Mouse (Mus musculus) midbrain, postnatal 0 days (tissue): ENCODE results near the gene Crx. TPM values are rescaled to one million over a fixed set of nuclear protein-coding genes. Genes with fewer than 3 reads are reported as not detected.
A peak's percentile ranks its signal among the peaks of the same experiment; 100 is the strongest.

Experiments used
- ATAC-seq: fragments of 200-750 bp; cut with Nextera tagmentation; 2 replicates; pipeline ENCODE4 v1.8.0; 2017; ENCODE audit warnings: moderate number of reproducible peaks, mild to moderate bottlenecking, moderate TSS enrichment, moderate library complexity; ENCODE audit not compliant: low FRiP score
- DNase-seq: peaks from one replicate; pipeline ENCODE4 v3.0.0-alpha.2; 2015; ENCODE audit warnings: low spot score
- H3K27ac ChIP-seq: fragments of 300-500 bp; sonication (generic); 2 replicates; pipeline ENCODE4 v1.5.1; 2014; ENCODE audit warnings: low read depth, mild to moderate bottlenecking, low read length, mixed read lengths
- H3K27me3 ChIP-seq: fragments of 300-500 bp; sonication (generic); 2 replicates; pipeline ENCODE4 v1.6.1; 2014; ENCODE audit warnings: low read length, control low read depth, mixed read lengths; ENCODE audit not compliant: insufficient read depth
- H3K36me3 ChIP-seq: fragments of 300-500 bp; sonication (generic); 2 replicates; pipeline ENCODE4 v1.6.1; 2014; ENCODE audit warnings: low read length, control low read depth, mixed read lengths; ENCODE audit not compliant: insufficient read depth
- H3K4me1 ChIP-seq: fragments of 300-500 bp; sonication (generic); 2 replicates; pipeline ENCODE4 v1.6.1; 2014; ENCODE audit warnings: mild to moderate bottlenecking, control low read depth, antibody characterized with exemption, low read length, mixed read lengths; ENCODE audit not compliant: insufficient read depth
- H3K4me2 ChIP-seq: fragments of 300-500 bp; sonication (generic); 2 replicates; pipeline ENCODE4 v1.6.1; 2014; ENCODE audit warnings: low read depth, mild to moderate bottlenecking, low read length, mixed read lengths; ENCODE audit not compliant: poor library complexity, severe bottlenecking
- H3K4me3 ChIP-seq: fragments of 300-500 bp; sonication (generic); 2 replicates; pipeline ENCODE4 v1.5.1; 2014; ENCODE audit warnings: low read depth, mild to moderate bottlenecking, low read length, moderate library complexity
- H3K9ac ChIP-seq: fragments of 300-500 bp; sonication (generic); replicated peaks from 2 replicates; pipeline ENCODE4 v1.6.1; 2014; ENCODE audit warnings: mild to moderate bottlenecking, low read length, moderate library complexity, mixed read lengths; ENCODE audit not compliant: poor library complexity, severe bottlenecking
- H3K9me3 ChIP-seq: fragments of 300-500 bp; sonication (generic); 2 replicates; pipeline ENCODE4 v1.6.1; 2016; ENCODE audit warnings: low read length, control low read depth
- CTCF ChIP-seq: IDR thresholded peaks from 2 replicates; pipeline ENCODE4 v1.5.1; 2016; ENCODE audit warnings: antibody characterized with exemption, mild to moderate bottlenecking
- WGBS: fragments of 180-500 bp; shearing (Covaris S2); extraction: QIAGEN DNeasy Blood & Tissue Kit; methylation state at CpG from one replicate; pipeline ENCODE4 v1.1.7; 2014; 5-methylcytosine and 5-hydroxymethylcytosine counted together
- polyA plus RNA-seq: library from polyadenylated mRNA; unstranded; fragments of >200 nt; fragmentation: Nextera tagmentation; extraction: Ambion mirVana; gene quantifications from 2 replicates; pipeline ENCODE4 v1.2.1, GENCODE M21; 2015
- total RNA-seq: library from RNA; depleted of rRNA; stranded (reverse); fragments of >200 nt; gene quantifications from 2 replicates; pipeline ENCODE4 v1.2.3, GENCODE M21; 2014; rRNA removed

The Crx gene
- total RNA-seq (0.24 TPM in 1 of 2 replicates, not detected in the other), polyA plus RNA-seq (0.22 TPM in 1 of 2 replicates, not detected in the other)

DNA sequence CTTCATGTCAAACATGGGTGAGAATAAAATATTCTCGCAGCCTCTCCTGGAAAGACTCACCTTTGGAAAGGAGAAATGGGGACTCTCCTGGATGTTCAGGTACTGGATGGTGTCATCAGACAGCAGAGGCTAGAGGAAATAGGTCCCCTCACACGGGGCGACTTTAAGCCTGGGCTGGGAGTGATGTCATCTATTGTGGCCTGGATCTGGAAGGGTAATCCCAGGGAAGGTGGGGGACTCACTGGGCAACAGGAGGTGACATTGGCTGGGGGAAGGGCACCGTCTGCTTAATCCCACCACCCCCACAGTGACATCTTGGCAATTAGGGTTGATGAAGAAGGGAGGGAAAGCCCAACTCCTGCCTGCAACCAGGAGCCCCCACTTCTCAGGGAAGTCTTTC, at the start of gene Crx:
TSS of gene Crx (minus strand) at position 213 of the 400 bp plus-strand sequence.
- whole genome bisulfite sequencing, result 32% methylated on average over 4 of the region's 4 CpGs
- H3K36me3 ChIP-seq, result no peaks in the 10 kb centered on the region
- H3K27ac ChIP-seq, result no peak within 1 kb of the TSS
- H3K4me3 ChIP-seq, result no peak within 1 kb of the TSS
- TF ChIP-seq CTCF, result no peak
- no peaks in the 10 kb centered on the region for H3K4me1 ChIP-seq
- H3K9me3 ChIP-seq, result no peaks in the 10 kb centered on the region
- no peaks in the 10 kb centered on the region for H3K27me3 ChIP-seq
- no peak for ATAC-seq
- no peak within 1 kb of the TSS for H3K4me2 ChIP-seq
- no peak for DNase-seq
- no peak within 1 kb of the TSS for H3K9ac ChIP-seq

DNA sequence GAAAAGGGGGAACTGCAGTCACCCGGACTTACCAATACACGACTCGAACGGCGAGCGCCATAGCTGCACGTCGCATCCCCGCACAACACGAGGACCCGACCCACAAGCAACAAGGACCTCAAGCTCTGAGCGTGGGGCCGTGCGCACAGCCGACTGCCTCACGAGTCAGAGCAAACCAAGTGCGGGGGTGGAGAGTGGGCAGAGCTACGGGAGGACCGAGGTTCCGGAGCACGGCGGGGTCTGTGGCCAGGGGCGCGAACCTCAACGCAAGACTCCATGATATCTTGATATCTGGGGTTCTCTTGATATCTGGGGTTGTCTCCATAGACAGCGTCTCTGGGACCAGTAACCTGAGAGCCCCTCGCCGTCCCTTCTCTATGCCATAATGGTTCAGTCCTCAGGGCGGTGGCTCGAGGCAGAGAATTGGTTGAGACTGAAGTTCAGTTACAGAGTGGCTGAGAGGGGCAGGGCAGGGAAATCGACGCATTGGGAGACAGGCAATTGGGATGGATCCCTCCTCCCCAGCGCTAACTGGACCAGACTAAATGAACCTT, 42.5 kb upstream of the Crx start, which contains the start of gene Selenow:
TSS of gene Selenow (minus strand) at position 183 of the 554 bp plus-strand sequence.
- Histone ChIP-seq H3K9me3 (no peaks in the 10 kb centered on the region), H3K27ac (peak within 1 kb of the TSS; percentile 88), H3K4me3 (peak within 1 kb of the TSS; percentile 75), H3K4me2 (peak within 1 kb of the TSS; percentile 70), H3K9ac (peak within 1 kb of the TSS; percentile 81), H3K36me3 (peaks cover 13% of the 10 kb centered on the region), H3K4me1 (peaks cover 9% of the 10 kb centered on the region; the same call in 1 of the 2 replicates), H3K27me3 (no peaks in the 10 kb centered on the region)
- peak; percentile 96 for ATAC-seq
- TF ChIP-seq CTCF, result no peak; the same call in 1 of the 2 replicates
- WGBS, result under 1% methylated on average over 32 of the region's 33 CpGs
- peak; percentile 95 for DNase-seq

- TF ChIP-seq CTCF, result no peak
Observed at GRCm38 (mm10) chr7:15921796-15922195, 42.0 kb upstream of the Crx start.

DNA sequence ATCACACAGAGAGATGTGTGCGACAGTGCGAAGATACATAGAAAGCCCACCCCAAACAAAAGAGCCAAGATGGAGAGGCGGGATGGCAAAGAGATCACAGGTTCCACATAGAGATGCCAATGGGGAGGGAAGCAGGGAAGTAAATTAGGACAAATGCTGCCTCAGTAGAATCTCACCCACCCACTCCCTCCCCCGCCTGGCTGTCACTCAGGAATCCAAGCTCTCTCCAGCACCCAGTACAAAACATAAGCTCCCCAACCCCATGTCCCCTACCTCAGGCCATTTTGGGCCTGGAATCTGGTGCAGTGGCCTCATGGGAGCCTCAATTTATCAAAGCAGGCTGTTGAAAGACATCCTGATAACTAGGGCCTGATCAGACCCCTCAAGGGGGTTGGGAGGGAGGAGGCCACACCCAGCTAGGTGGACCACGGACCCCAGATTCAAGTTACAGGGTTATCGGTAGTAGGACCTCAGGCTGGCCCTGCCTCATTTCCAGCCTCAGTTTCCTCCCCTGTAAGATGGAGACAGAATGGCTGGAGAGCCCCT, 41.0 kb upstream of the Crx start:
- peak overlapping the region; percentile 70 for H3K4me2 ChIP-seq
- no peaks in the 10 kb centered on the region for H3K27me3 ChIP-seq
- H3K27ac ChIP-seq, result peak overlapping the region; percentile 18; the same call in 1 of the 2 replicates
- ATAC-seq (no peak), DNase-seq (no peak)
- peaks cover 16% of the 10 kb centered on the region for H3K36me3 ChIP-seq
- H3K9me3 ChIP-seq, result no peaks in the 10 kb centered on the region
- 87% methylated on average over 6 of the region's 6 CpGs for WGBS
- peaks cover 9% of the 10 kb centered on the region; the same call in 1 of the 2 replicates for H3K4me1 ChIP-seq
- H3K9ac ChIP-seq, result peak overlapping the region; percentile 81
- no peak for TF ChIP-seq CTCF
- H3K4me3 ChIP-seq, result peak overlapping the region; percentile 75

More at GRCm38 (mm10) chr7:15921796-15922195, 42.0 kb upstream of the Crx start:
- WGBS, result 1% methylated on average over 10 of the region's 10 CpGs
- Histone ChIP-seq H3K27me3 (no peaks in the 10 kb centered on the region), H3K36me3 (peaks cover 16% of the 10 kb centered on the region), H3K4me3 (peak overlapping the region; percentile 75), H3K9me3 (no peaks in the 10 kb centered on the region), H3K4me1 (peaks cover 9% of the 10 kb centered on the region; the same call in 1 of the 2 replicates), H3K4me2 (peak overlapping the region; percentile 70), H3K27ac (peak overlapping the region; percentile 88), H3K9ac (peak overlapping the region; percentile 81)
- ATAC-seq (peak; percentile 44), DNase-seq (peak; percentile 63)

DNA sequence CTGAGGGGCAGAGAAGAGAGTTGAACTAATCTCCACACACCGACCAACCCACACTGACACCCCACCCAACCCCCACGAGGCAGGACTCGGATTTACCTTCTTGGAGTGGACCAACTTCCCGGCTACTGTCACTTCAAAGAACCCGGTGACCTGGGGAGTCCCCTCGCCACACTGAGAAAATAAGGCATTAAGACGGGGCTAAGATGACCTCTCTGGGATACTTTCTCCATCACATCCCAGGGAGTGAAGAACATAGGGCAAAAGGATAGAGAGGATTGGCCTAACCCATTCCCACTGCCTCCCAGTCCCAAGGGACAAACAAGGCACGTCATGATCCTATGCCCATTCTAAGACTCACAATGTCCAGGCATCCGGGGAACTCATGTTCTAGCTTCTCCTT, 40.2 kb upstream of the Crx start:
- WGBS, result 95% methylated on average over 9 of the region's 9 CpGs
- H3K4me3 ChIP-seq, result no peak overlapping the region

DNA sequence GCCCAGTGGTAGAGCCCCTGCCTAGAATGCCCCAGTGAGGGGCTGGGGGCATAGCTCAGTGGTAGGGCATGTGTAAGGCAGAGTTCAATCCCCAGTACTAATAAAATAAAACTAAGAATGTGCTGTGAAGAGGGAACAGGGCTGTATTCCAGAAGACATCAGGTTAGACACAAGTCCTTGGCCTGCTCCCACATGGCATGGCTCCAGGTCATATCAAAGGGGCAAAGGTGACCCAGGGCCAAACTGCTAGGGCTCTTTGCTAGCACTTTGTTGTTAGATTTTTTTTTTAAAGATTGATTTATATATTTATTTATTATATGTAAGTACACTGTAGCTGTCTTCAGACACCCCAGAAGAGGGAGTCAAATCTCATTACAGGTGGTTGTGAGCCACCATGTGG, 38.6 kb upstream of the Crx start:
- no peak overlapping the region for H3K4me3 ChIP-seq
- ATAC-seq (no peak), DNase-seq (no peak)
- no peak overlapping the region for H3K4me2 ChIP-seq
- no peaks in the 10 kb centered on the region for H3K9me3 ChIP-seq
- H3K4me1 ChIP-seq, result peaks cover 9% of the 10 kb centered on the region; the same call in 1 of the 2 replicates
- TF ChIP-seq CTCF, result no peak
- H3K27ac ChIP-seq, result no peak overlapping the region
- H3K9ac ChIP-seq, result no peak overlapping the region
- H3K27me3 ChIP-seq, result no peaks in the 10 kb centered on the region
- H3K36me3 ChIP-seq, result peaks cover 16% of the 10 kb centered on the region

More for the DNA sequence above, 40.2 kb upstream of the Crx start:
- Histone ChIP-seq H3K9ac (peak overlapping the region; percentile 81; the same call in 1 of the 2 replicates), H3K4me1 (peaks cover 9% of the 10 kb centered on the region; the same call in 1 of the 2 replicates), H3K27me3 (no peaks in the 10 kb centered on the region), H3K36me3 (peaks cover 16% of the 10 kb centered on the region), H3K9me3 (no peaks in the 10 kb centered on the region), H3K27ac (no peak overlapping the region), H3K4me2 (peak overlapping the region; percentile 70)
- ATAC-seq (no peak), DNase-seq (no peak)
- TF ChIP-seq CTCF, result no peak
